Mouse (Mus musculus) limb, embryonic 10.5 days (tissue): ENCODE results near the gene Wnt11. TPM values are rescaled to one million over a fixed set of nuclear protein-coding genes. Genes with fewer than 3 reads are reported as not detected.

Source experiments
- DNase-seq: peaks from one replicate; pipeline ENCODE4 v3.0.0-alpha.2; 2017; ENCODE audit warnings: low spot score
- H3K27ac ChIP-seq: fragments of 300-500 bp; sonication (generic); 2 replicates; pipeline ENCODE4 v1.5.1; 2016; ENCODE audit warnings: mild to moderate bottlenecking
- H3K27me3 ChIP-seq: fragments of 300-500 bp; sonication (generic); 2 replicates; pipeline ENCODE4 v1.6.1; 2016; ENCODE audit warnings: low read depth, mild to moderate bottlenecking; ENCODE audit not compliant: poor library complexity, severe bottlenecking
- H3K36me3 ChIP-seq: fragments of 300-500 bp; sonication (generic); 2 replicates; pipeline ENCODE4 v1.6.1; 2016; ENCODE audit warnings: mild to moderate bottlenecking, moderate library complexity
- H3K4me1 ChIP-seq: fragments of 300-500 bp; sonication (generic); 2 replicates; pipeline ENCODE4 v1.6.1; 2016
- H3K4me3 ChIP-seq: fragments of 300-500 bp; sonication (generic); 2 replicates; pipeline ENCODE4 v1.5.1; 2016; ENCODE audit warnings: mild to moderate bottlenecking, moderate library complexity
- H3K9me3 ChIP-seq: fragments of 300-500 bp; sonication (generic); replicated peaks from 2 replicates; pipeline ENCODE4 v1.6.1; 2016; ENCODE audit warnings: mild to moderate bottlenecking
- WGBS: fragments of 180-500 bp; shearing (Covaris S2); methylation state at CpG from one replicate; pipeline ENCODE4 v1.1.7; 2016; 5-methylcytosine and 5-hydroxymethylcytosine counted together
- polyA plus RNA-seq: library from polyadenylated mRNA; unstranded; fragments of >200 nt; fragmentation: Nextera tagmentation; extraction: Ambion mirVana; gene quantifications from 2 replicates; pipeline ENCODE4 v1.2.1, GENCODE M21; 2016

Wnt11 gene
- polyA plus RNA-seq, 1 experiment from 2014 or later: 19.3 TPM

DNA sequence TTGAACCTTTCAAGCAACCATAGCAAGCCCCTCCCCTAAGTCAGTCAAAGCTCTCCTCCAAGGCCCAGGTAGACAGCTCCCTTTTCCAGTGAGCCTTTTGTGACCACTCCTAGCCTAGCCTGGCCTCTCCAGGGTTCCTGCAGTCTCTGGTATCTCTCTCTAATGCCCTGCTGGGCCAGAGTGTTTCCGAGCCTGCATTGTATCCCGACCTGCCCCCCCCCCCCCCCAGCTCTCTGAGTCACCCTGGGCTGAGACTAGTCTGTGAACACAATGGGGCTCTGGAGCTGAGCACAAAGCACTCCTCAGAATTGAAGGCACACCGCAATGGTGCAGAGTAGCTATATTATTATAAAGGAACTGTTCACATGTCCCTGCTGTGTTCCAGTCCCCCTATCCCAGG lies 21.2 kb downstream of the Wnt11 start:
- DNase-seq: no peak
- peak overlapping the region; percentile 32; the same call in 1 of the 2 replicates for H3K27ac ChIP-seq
- peaks cover 29% of the 10 kb centered on the region for H3K36me3 ChIP-seq
- H3K9me3 ChIP-seq: no peaks in the 10 kb centered on the region
- no peak overlapping the region for H3K4me3 ChIP-seq
- H3K27me3 ChIP-seq: peaks cover 39% of the 10 kb centered on the region
- WGBS: 52% methylated on average over 3 of the region's 3 CpGs
- peaks cover 65% of the 10 kb centered on the region for H3K4me1 ChIP-seq

DNA sequence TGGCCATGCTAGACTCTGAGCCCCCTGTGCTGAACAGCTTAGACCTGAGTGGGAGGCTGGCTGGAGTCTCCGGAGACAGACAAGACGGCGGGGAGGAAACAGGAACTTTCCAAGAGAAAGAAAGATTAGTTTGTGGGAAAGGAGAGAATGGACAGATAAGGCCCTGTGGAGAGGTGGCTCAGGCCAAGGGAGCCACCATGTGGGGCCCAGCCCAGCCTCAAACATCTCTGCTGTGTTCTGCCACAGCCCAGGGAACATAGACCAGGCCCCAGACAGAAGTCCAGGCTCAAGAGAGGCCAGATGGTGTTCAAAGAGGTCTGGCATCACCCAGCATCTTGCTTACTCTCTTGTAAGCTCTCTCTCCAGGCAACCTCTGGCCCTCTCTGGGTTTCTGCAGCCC lies 22.2 kb downstream of the Wnt11 start:
- peaks cover 64% of the 10 kb centered on the region for H3K4me1 ChIP-seq
- H3K27ac ChIP-seq: peak overlapping the region; percentile 54; the same call in 1 of the 2 replicates
- 84% methylated on average over 3 of the region's 3 CpGs for WGBS

DNA sequence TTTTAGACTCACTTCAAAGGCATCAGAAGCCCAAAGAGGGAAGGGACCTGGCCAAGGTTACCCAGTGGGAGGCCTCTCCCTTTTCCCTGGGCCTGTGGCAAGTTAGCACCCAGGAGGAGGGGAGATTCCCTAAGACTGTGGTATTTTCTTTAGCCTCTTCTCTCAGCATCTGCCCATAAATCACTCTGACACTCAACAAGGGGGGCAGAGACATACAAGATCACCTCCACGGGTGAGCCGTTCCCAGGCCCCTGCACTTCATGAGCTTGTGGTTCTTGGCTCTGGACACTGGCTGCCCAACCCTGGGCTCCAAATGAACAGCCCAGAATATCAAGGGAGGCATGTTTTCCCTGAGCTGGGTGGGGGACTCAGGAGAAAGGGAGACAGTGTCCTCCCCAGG lies 26.1 kb downstream of the Wnt11 start:
- H3K27me3 ChIP-seq: peaks cover 70% of the 10 kb centered on the region
- no peaks in the 10 kb centered on the region for H3K9me3 ChIP-seq
- H3K4me3 ChIP-seq: no peak overlapping the region
- 0 out of 2 replicates have a peak overlapping the region, but pooled peaks have one; percentile 7 for H3K27ac ChIP-seq
- peaks cover 64% of the 10 kb centered on the region for H3K4me1 ChIP-seq
- WGBS: 6% methylated on average over 2 of the region's 2 CpGs
- H3K36me3 ChIP-seq: no peaks in the 10 kb centered on the region
- DNase-seq: no peak

More for the DNA sequence above, 22.2 kb downstream of the Wnt11 start:
- Histone ChIP-seq H3K27me3 (peaks cover 47% of the 10 kb centered on the region), H3K36me3 (peaks cover 23% of the 10 kb centered on the region), H3K4me3 (no peak overlapping the region), H3K9me3 (no peaks in the 10 kb centered on the region)
- no peak for DNase-seq

DNA sequence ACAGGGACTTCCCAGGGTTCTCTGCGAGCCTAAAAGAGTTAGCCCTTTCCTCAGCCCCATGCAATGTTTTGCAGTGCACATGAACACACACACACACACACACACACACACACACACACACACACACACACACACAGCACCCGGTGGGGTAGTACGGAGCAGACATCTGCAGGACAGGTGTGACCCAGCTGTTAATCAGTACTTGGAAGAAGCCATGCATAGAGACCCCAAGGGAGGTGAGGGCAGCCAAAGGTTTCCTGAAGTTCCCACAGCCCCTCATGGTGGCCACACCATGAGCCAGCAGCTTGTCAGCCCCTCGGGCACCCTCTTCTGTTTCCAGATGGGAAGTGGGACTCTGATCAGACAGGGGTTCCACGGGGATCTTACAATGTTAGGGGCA lies 28.1 kb downstream of the Wnt11 start:
- peaks cover 87% of the 10 kb centered on the region for H3K27me3 ChIP-seq

DNA sequence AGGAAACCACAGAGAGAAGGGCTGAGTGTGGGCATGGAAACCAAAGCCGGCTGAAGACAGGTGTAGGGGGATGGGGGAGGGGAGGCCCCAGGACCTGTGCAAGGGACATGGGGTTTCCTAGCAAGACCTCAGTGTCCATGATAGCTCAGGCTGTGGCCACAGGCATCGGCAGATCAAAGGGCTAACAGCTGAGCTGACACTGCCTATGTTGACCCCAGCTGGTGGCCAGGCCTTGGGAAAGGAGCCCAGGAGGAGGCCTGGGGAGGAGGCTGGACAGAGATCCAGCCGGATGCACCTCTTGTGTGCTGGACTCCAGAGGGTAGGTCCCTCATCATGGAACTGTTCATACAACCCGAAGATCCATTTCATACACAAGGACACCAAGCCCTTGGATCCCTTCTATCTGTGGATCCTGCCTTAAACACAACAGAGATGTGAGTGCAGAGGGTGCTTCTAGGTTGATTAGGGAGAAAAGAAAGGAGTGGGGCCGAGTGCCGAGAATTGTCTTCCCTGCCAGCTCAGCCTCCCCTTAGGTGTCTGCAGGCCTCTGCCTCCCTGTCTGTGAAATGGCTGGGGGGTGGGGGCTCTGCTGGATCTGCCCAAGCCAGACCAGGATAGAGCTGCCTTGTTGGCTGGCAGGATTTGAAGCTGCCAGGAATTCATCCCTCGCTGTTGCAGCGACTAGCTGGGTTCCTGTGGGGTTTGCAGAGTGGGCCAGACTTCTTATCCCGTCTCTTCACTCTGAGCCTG lies 29.2 kb downstream of the Wnt11 start:
- peaks cover 68% of the 10 kb centered on the region for H3K4me1 ChIP-seq
- no peak overlapping the region for H3K4me3 ChIP-seq
- H3K27ac ChIP-seq: peak overlapping the region; percentile 26; the same call in 1 of the 2 replicates
- H3K9me3 ChIP-seq: no peaks in the 10 kb centered on the region
- peaks cover 94% of the 10 kb centered on the region for H3K27me3 ChIP-seq
- WGBS: 46% methylated on average over 9 of the region's 9 CpGs
- DNase-seq: no peak
- H3K36me3 ChIP-seq: no peaks in the 10 kb centered on the region

More for the DNA sequence above, 28.1 kb downstream of the Wnt11 start:
- 73% methylated on average over 5 of the region's 5 CpGs for WGBS
- Histone ChIP-seq H3K4me3 (no peak overlapping the region), H3K9me3 (no peaks in the 10 kb centered on the region), H3K4me1 (peaks cover 61% of the 10 kb centered on the region), H3K27ac (peak overlapping the region; percentile 37; the same call in 1 of the 2 replicates), H3K36me3 (no peaks in the 10 kb centered on the region)
- DNase-seq: no peak

DNA sequence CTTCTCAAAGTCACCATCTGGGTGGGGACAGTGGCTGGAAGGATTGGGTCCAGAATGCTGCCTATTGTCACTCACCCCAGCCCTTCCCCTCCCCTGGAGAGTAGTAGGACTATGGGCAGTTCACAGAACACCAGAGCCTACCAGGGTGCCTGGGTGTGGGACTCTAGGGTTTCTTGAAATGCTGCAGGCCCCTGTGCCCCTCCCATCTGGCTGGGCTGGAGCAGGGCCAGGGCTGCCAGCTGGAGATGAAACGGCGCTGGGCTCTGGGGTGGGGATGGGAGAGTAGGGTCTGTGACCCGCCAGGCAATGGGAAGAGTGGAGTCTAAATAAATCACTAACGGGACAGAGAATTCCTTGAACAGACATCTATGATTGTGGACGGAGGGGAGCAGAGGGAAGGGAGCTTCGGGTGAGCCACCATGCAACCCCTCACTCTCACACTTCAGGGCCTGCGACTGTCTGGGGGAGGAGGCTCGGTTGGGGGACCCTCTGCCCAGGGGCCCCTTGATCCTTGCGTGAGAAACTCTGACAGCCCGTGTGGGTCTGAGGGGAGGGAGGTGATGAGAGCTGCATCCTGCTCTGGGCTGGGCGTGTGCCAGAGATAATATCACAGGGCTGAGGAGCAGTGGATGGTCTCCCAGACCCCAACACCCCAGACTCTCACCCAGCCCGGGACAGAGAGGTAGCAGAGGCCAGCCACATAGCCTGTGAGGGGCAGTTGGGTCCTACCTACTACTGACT lies 32.3 kb downstream of the Wnt11 start:
- Histone ChIP-seq H3K4me1 (peaks cover 76% of the 10 kb centered on the region), H3K27me3 (peaks cover 94% of the 10 kb centered on the region), H3K4me3 (no peak overlapping the region), H3K9me3 (no peaks in the 10 kb centered on the region), H3K36me3 (no peaks in the 10 kb centered on the region), H3K27ac (peak overlapping the region; percentile 27)
- no peak for DNase-seq
- WGBS: 21% methylated on average over 12 of the region's 12 CpGs

DNA sequence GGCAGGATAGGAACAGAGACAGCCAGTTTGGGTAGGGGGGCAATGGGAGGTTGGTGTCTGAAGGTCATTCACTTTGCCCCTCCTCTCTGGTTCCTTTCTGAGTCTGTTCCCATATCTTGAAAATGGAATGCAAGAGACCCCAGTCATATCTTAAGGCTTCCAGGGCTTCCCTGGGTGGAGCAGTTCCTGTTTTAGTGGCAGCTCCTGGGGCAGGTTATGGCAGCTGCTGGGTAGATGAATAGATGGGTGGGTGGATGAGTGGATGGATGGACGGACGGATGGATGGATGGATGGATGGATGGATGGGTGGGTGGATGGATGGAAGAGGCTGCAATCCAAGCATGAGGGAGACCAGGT lies 32.9 kb downstream of the Wnt11 start:
- Histone ChIP-seq H3K4me3 (no peak overlapping the region), H3K27me3 (peaks cover 94% of the 10 kb centered on the region), H3K9me3 (no peaks in the 10 kb centered on the region), H3K4me1 (peaks cover 74% of the 10 kb centered on the region), H3K27ac (peak overlapping the region; percentile 27), H3K36me3 (no peaks in the 10 kb centered on the region)
- DNase-seq: no peak
- 87% methylated on average over 2 of the region's 2 CpGs for WGBS

DNA sequence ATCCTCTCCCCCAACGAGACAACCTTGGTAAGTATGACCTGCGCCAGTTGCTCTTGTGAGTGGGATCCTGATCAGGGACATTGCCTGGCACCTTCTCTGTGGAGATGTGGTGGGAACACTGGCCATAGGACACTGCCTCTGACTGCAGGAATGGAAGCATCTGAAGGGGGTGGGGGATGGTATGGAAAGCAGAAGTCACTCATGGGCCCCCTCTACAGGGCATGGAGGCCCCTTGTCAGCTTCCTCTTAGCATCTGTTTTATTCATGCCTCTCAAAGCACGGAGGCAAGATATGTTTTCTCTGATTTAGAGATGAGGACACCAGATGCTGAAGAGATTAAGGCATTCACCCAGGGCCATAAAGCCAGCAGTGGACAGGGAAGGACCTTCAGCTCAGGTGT lies 34.2 kb downstream of the Wnt11 start:
- Histone ChIP-seq H3K9me3 (no peaks in the 10 kb centered on the region), H3K4me1 (peaks cover 61% of the 10 kb centered on the region), H3K4me3 (no peak overlapping the region), H3K27ac (0 out of 2 replicates have a peak overlapping the region, but pooled peaks have one; percentile 25), H3K36me3 (no peaks in the 10 kb centered on the region), H3K27me3 (peaks cover 90% of the 10 kb centered on the region)
- no peak for DNase-seq
- 58% methylated on average over 3 of the region's 3 CpGs for WGBS

DNA sequence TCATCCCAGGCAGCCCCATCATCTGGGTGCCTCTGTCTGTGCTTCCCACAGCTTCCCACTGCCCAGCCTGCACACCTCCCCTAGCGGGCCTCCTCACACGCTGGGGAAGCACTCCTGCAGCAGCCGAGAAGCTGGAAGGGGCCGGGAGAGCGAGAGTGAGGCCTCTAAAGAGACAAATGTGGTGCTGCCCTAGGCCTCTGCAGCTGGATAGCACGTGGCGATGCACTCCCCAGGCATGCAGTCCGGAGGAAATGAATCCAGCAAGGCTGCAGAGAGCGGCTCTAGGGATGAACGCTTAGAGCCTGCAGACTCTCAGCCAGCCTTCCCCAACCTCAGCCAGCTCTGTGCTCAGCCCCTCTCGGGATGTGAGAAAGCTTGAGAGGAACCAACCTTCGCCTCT lies 35.9 kb downstream of the Wnt11 start:
- peak; percentile 77 for DNase-seq
- peaks cover 65% of the 10 kb centered on the region for H3K4me1 ChIP-seq
- no peaks in the 10 kb centered on the region for H3K36me3 ChIP-seq
- H3K27ac ChIP-seq: peak overlapping the region; percentile 78
- H3K27me3 ChIP-seq: peaks cover 89% of the 10 kb centered on the region
- 14% methylated on average over 12 of the region's 12 CpGs for WGBS
- H3K4me3 ChIP-seq: no peak overlapping the region
- H3K9me3 ChIP-seq: no peaks in the 10 kb centered on the region

DNA sequence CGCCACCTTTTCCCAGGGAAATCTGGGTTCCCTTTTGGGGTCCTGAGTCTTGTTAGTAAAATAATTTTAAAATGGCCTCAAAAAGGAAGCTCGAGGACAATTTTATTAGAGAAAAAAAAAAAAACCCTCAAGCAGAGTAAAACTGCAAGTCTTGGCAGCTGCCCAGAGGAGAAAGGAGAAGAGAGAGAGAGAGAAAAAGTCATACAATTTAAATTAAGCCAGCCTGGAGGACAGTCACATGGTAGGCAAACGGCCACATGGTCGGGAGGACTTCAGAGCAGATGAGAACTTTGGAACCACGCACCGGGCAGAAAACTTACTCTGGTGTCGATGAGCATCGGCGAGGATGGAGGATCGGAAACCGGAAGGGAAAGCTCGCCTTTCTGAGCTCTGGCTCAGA lies 37.0 kb downstream of the Wnt11 start:
- H3K36me3 ChIP-seq: no peaks in the 10 kb centered on the region
- H3K4me3 ChIP-seq: no peak overlapping the region
- DNase-seq: no peak
- H3K9me3 ChIP-seq: no peaks in the 10 kb centered on the region
- H3K27me3 ChIP-seq: peaks cover 78% of the 10 kb centered on the region
- peaks cover 70% of the 10 kb centered on the region for H3K4me1 ChIP-seq
- 80% methylated on average over 12 of the region's 12 CpGs for WGBS
- H3K27ac ChIP-seq: no peak overlapping the region

DNA sequence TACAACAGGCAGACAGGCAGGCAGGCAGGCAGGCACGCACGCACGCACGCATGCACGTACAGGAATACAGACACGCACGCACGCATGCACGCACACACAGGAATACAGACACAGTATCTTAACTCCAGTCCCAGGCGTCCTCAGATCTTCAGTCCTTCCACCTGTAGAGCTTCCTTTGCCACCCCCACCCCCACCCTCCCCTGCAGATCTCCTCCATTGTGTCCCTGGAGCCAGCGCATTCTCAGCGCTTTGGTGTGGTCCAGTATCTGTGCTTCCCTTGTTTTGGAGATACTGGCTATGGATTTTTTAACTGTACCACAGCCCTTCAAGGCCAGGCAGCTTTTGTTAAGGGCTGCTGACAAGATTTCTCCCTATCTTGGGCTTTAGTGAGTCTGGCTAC lies 38.4 kb downstream of the Wnt11 start:
- DNase-seq: no peak
- 91% methylated on average over 12 of the region's 12 CpGs for WGBS
- Histone ChIP-seq H3K36me3 (no peaks in the 10 kb centered on the region), H3K4me3 (no peak overlapping the region), H3K27me3 (peaks cover 68% of the 10 kb centered on the region), H3K4me1 (peaks cover 66% of the 10 kb centered on the region), H3K9me3 (no peaks in the 10 kb centered on the region), H3K27ac (no peak overlapping the region)

DNA sequence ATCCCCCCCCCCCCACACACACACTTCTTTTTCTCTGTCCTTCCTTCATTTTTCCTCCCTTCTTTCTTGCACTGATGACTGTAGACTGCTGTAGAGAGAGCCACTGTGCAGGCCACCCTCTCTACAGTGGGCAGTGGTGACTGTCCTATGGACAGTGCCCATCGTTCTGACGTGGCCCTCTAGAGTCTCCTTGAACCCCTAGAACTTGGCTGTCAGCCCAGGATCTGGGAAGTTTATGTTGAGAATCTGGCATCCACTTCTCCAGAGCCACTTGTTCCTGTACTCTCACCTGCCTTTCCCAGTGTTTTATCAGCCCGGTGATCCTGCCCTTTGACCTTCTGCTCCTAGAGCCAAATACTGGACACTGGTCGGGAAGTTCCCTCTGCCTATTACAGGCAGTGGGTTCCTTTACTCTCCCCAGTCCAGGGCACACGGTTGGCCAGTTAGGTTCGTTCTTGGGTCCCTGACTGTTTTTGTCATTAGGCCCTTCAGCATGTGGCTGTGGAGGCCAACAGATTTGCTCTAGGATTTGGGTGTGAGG lies 39.6 kb downstream of the Wnt11 start:
- Histone ChIP-seq H3K9me3 (no peaks in the 10 kb centered on the region), H3K36me3 (no peaks in the 10 kb centered on the region), H3K27ac (peak overlapping the region; percentile 21; the same call in 1 of the 2 replicates), H3K4me3 (no peak overlapping the region), H3K27me3 (peaks cover 61% of the 10 kb centered on the region), H3K4me1 (peaks cover 66% of the 10 kb centered on the region)
- WGBS: 74% methylated on average over 6 of the region's 6 CpGs
- DNase-seq: no peak
